Mouse (Mus musculus): ENCODE results near the gene P3h4. TPM values are rescaled to one million over a fixed set of nuclear protein-coding genes. Genes with fewer than 3 reads are reported as not detected.
A peak's percentile ranks its signal among the peaks of the same experiment; 100 is the strongest.

P3h4 gene
- polyA plus RNA-seq, 1 experiment: 13.3 TPM

DNA sequence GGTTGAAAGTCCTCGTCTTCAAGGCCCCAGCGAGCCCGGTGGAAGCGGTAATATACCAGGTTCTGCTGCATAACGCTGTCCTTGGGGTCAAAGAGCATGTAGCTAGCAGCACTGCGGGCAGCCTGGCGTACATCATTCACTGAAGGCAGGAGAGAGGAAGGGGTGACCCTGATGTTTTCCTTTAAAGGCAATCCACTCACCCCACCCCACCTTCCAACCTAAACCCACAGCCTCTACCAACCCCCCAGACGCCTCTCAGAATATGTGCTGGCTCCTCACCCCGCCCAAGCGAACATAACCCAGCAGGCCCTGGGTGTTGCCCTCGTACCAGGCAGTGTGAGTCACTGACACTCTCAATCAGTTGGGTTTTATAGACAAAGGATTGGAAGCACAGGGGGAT, 2.9 kb downstream of the P3h4 start:
- TF ChIP-seq CTCF (IDR thresholded peaks at IDR 0.05; ENCODE audit: low read depth, low read length) (no peak), POLR2A (IDR thresholded peaks at IDR 0.05; ENCODE audit: insufficient read depth, low read length) (no peak), EP300 (IDR thresholded peaks at IDR 0.05; ENCODE audit: insufficient read depth, low read depth, low read length) (no peak)
- H3K36me3 ChIP-seq (ENCODE audit: control insufficient read depth, insufficient read depth, low read length, poor library complexity, severe bottlenecking): no peaks in the 10 kb centered on the region
- H3K27me3 ChIP-seq (ENCODE audit: control insufficient read depth, insufficient read depth, low read length, poor library complexity, severe bottlenecking): no peaks in the 10 kb centered on the region
- no peak overlapping the region for H3K4me3 ChIP-seq (ENCODE audit: low read depth, low read length)
- no peaks in the 10 kb centered on the region for H3K4me1 ChIP-seq (ENCODE audit: control insufficient read depth, insufficient read depth, low read length)
- H3K27ac ChIP-seq (ENCODE audit: insufficient read depth, low read length): no peak overlapping the region
- no peak overlapping the region for H3K9ac ChIP-seq (ENCODE audit: low read depth, poor library complexity, severe bottlenecking)
- H3K9me3 ChIP-seq (replicated peaks; ENCODE audit: control insufficient read depth, insufficient read depth, low read length, poor library complexity, severe bottlenecking): no peaks in the 10 kb centered on the region

DNA sequence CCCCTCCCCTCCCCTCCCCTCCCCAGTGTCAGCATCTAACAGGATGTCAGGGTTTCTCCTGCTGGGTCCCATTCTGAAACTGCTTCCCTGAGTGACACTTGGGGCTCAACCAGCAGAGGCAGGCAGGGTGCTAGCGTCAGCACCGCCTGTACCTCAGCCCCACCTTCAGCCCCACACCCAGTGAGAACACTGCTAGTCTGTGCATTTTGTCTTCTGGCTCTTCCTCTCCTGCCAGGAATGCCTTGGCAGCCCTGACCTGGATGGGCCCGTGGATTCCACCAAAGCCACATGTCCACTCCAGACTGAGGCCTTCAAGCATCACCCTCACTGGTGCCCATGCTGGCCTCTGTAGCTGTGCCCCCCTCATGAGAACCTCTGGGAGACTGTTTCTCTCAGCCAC, 5.0 kb downstream of the P3h4 start:
- Histone ChIP-seq H3K27me3 (ENCODE audit: control insufficient read depth, insufficient read depth, low read length, poor library complexity, severe bottlenecking) (no peaks in the 10 kb centered on the region), H3K4me1 (ENCODE audit: control insufficient read depth, insufficient read depth, low read length) (no peaks in the 10 kb centered on the region)

GRCm38 (mm10) chr11:100408835-100409462, 5.7 kb downstream of the P3h4 start:
- Histone ChIP-seq H3K9me3 (replicated peaks; ENCODE audit: control insufficient read depth, insufficient read depth, low read length, poor library complexity, severe bottlenecking) (no peaks in the 10 kb centered on the region), H3K27me3 (ENCODE audit: control insufficient read depth, insufficient read depth, low read length, poor library complexity, severe bottlenecking) (no peaks in the 10 kb centered on the region), H3K9ac (ENCODE audit: low read depth, poor library complexity, severe bottlenecking) (no peak overlapping the region), H3K4me3 (ENCODE audit: low read depth, low read length) (no peak overlapping the region), H3K27ac (ENCODE audit: insufficient read depth, low read length) (no peak overlapping the region), H3K36me3 (ENCODE audit: control insufficient read depth, insufficient read depth, low read length, poor library complexity, severe bottlenecking) (no peaks in the 10 kb centered on the region), H3K4me1 (ENCODE audit: control insufficient read depth, insufficient read depth, low read length) (no peaks in the 10 kb centered on the region)
- TF ChIP-seq POLR2A (IDR thresholded peaks at IDR 0.05; ENCODE audit: insufficient read depth, low read length): no peak
- no peak for TF ChIP-seq CTCF (IDR thresholded peaks at IDR 0.05; ENCODE audit: low read depth, low read length)
- no peak for TF ChIP-seq EP300 (IDR thresholded peaks at IDR 0.05; ENCODE audit: insufficient read depth, low read depth, low read length)

More for the DNA sequence above, 5.0 kb downstream of the P3h4 start:
- Histone ChIP-seq H3K36me3 (ENCODE audit: control insufficient read depth, insufficient read depth, low read length, poor library complexity, severe bottlenecking) (no peaks in the 10 kb centered on the region), H3K9me3 (replicated peaks; ENCODE audit: control insufficient read depth, insufficient read depth, low read length, poor library complexity, severe bottlenecking) (no peaks in the 10 kb centered on the region), H3K9ac (ENCODE audit: low read depth, poor library complexity, severe bottlenecking) (no peak overlapping the region), H3K27ac (ENCODE audit: insufficient read depth, low read length) (no peak overlapping the region), H3K4me3 (ENCODE audit: low read depth, low read length) (no peak overlapping the region)
- TF ChIP-seq POLR2A (IDR thresholded peaks at IDR 0.05; ENCODE audit: insufficient read depth, low read length): no peak
- TF ChIP-seq EP300 (IDR thresholded peaks at IDR 0.05; ENCODE audit: insufficient read depth, low read depth, low read length): no peak
- TF ChIP-seq CTCF (IDR thresholded peaks at IDR 0.05; ENCODE audit: low read depth, low read length): no peak

DNA sequence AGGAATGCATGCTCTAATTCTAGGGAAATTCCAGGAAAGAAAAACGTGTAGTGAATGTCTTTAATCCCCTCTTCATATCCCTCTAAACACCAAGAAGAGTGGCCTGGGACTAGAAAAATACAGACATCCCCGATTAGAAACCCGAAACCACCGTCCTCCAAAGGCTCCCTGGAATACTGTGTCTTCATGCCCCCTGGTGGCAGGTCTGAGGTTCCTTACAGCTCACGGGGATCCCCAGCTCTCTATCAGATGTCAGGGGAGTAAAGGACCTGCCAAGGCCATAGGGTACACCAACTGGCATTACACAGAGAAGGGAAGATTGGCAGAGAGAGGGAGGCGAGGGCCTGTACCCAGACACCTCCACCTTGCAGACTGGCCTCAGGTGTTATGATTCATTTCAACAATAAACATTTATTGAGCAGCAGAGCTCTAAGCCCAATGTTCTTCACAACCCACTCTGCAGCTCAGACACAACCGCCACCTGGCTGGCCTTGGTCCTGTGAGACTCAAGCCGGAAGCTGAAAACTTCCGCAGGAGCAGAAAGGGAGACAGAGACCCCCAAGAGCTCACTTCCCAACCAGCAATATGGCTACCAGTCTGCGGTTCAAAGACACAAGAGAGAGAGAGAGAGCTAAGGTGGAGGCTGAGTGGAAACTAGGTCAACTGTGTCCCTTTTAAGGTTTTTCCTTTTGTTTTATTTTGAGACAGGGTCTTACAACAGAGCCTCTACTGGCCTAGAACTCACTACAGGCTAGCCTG, 6.4 kb downstream of the P3h4 start:
- H3K4me3 ChIP-seq (ENCODE audit: low read depth, low read length): no peak overlapping the region
- H3K36me3 ChIP-seq (ENCODE audit: control insufficient read depth, insufficient read depth, low read length, poor library complexity, severe bottlenecking): no peaks in the 10 kb centered on the region
- H3K9ac ChIP-seq (ENCODE audit: low read depth, poor library complexity, severe bottlenecking): no peak overlapping the region
- no peaks in the 10 kb centered on the region for H3K27me3 ChIP-seq (ENCODE audit: control insufficient read depth, insufficient read depth, low read length, poor library complexity, severe bottlenecking)
- no peaks in the 10 kb centered on the region for H3K9me3 ChIP-seq (replicated peaks; ENCODE audit: control insufficient read depth, insufficient read depth, low read length, poor library complexity, severe bottlenecking)
- no peak overlapping the region for H3K27ac ChIP-seq (ENCODE audit: insufficient read depth, low read length)
- TF ChIP-seq CTCF (IDR thresholded peaks at IDR 0.05; ENCODE audit: low read depth, low read length) (peak; percentile 75), POLR2A (IDR thresholded peaks at IDR 0.05; ENCODE audit: insufficient read depth, low read length) (no peak), EP300 (IDR thresholded peaks at IDR 0.05; ENCODE audit: insufficient read depth, low read depth, low read length) (no peak)
- no peaks in the 10 kb centered on the region for H3K4me1 ChIP-seq (ENCODE audit: control insufficient read depth, insufficient read depth, low read length)

GRCm38 (mm10) chr11:100406995-100407705, 7.5 kb downstream of the P3h4 start:
- H3K36me3 ChIP-seq (ENCODE audit: control insufficient read depth, insufficient read depth, low read length, poor library complexity, severe bottlenecking): no peaks in the 10 kb centered on the region

More at GRCm38 (mm10) chr11:100406995-100407705, 7.5 kb downstream of the P3h4 start:
- no peak overlapping the region for H3K9ac ChIP-seq (ENCODE audit: low read depth, poor library complexity, severe bottlenecking)
- H3K27me3 ChIP-seq (ENCODE audit: control insufficient read depth, insufficient read depth, low read length, poor library complexity, severe bottlenecking): no peaks in the 10 kb centered on the region
- H3K4me1 ChIP-seq (ENCODE audit: control insufficient read depth, insufficient read depth, low read length): no peaks in the 10 kb centered on the region
- TF ChIP-seq POLR2A (IDR thresholded peaks at IDR 0.05; ENCODE audit: insufficient read depth, low read length) (no peak), CTCF (IDR thresholded peaks at IDR 0.05; ENCODE audit: low read depth, low read length) (no peak), EP300 (IDR thresholded peaks at IDR 0.05; ENCODE audit: insufficient read depth, low read depth, low read length) (no peak)
- no peak overlapping the region for H3K4me3 ChIP-seq (ENCODE audit: low read depth, low read length)
- no peak overlapping the region for H3K27ac ChIP-seq (ENCODE audit: insufficient read depth, low read length)
- no peaks in the 10 kb centered on the region for H3K9me3 ChIP-seq (replicated peaks; ENCODE audit: control insufficient read depth, insufficient read depth, low read length, poor library complexity, severe bottlenecking)
